Mouse (Mus musculus) liver, embryonic 14.5 days (tissue): Measurements from ENCODE around the gene Gm17545.

Source experiments
- CTCF ChIP-seq: IDR thresholded peaks from 2 replicates; pipeline ENCODE4 v1.5.1; 2016; ENCODE audit warnings: antibody characterized with exemption, low read depth, control low read depth
- EP300 ChIP-seq: IDR thresholded peaks from 2 replicates; pipeline ENCODE4 v1.6.1; 2016; ENCODE audit warnings: antibody characterized with exemption, low read depth

DNA sequence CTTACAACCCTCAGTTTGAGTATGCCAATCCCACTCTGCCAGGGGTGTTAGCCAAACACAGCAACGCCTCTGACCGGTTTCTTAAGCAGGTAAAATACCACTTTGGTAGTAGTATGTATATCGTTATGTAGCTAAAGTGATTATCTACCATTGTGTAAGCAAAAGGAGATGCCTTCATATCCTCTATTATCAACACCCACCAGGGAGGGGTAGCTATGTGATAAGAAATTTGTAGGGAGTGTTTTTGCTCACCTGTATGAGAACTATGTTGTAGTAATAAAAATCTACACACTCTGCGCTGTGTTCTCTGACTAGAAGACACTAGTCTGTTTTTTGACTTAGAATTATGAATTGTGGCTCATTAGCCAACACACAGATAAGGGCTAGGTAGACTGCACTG is 29.4 kb upstream of the Gm17545 start:
- TF ChIP-seq CTCF = no peak
- TF ChIP-seq EP300 = no peak
